Mouse (Mus musculus): ENCODE results near the gene Gm8857. TPM values are rescaled to one million over a fixed set of nuclear protein-coding genes. Genes with fewer than 3 reads are reported as not detected.
"Not testable (repeated sequence)": the region's sequence is repeated elsewhere in the genome, so short reads cannot be mapped to it uniquely, and the experiment has no call there.

Gm8857 gene
- 31.5 and 34.9 TPM in 2 replicates for polyA plus RNA-seq (2012; rRNA removed)

DNA sequence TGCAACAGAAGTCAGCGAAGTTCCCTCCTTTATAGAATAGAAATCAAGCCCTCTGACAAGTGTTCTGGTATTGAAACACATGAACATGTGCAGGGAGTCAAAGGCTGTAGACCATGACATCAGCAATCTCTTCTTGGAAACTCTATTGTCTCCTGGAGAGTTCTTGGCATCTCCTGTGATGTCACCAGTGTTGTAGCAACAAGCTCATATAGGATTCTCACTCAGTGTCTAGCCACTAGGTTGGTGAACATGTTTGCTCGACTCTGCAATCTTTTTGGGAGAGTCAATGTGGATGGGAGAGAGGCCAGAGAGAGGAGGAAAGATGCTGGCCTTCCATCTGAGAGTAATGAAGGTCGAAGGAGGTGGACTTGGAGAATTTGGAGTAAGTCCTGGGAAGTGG lies at the start of gene Gm8857, which contains the start of gene Gm8871:
Gene Gm8857 (plus strand): TSS at position 303 of the 400 bp plus-strand sequence.
Gene Gm8871 (plus strand): TSS at position 301 of the 400 bp plus-strand sequence.
- H3K4me3 ChIP-seq (ENCODE audit: control insufficient read depth, low read depth, low read length); H3K36me3 ChIP-seq (ENCODE audit: control insufficient read depth, insufficient read depth, low read length); H3K27me3 ChIP-seq (ENCODE audit: control insufficient read depth, insufficient read depth, low read length); H3K4me1 ChIP-seq (ENCODE audit: control insufficient read depth, insufficient read depth, low read length); H3K27ac ChIP-seq (ENCODE audit: control insufficient read depth, insufficient read depth, low read depth, low read length): not testable (repeated sequence)

DNA sequence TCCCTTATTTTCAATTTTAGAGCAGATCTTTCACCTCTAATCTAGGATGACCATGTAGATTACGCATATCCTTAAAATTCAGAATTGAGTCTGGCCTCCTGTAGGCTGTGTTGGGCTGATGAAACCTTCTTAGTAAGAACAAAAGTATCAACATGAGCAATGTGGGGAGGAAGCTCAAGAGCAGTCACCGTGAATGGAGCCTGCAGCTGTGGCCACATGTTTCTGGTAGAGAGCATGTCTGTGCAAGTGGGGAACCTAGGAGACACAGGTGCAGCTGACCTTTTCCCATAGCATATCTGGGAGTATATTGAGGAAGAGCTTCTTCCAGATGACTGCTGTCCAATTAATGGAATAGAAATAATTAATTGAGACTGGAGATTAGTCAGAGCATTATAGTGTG lies 5.9 kb downstream of the Gm8857 start:
- H3K27me3 ChIP-seq (ENCODE audit: control insufficient read depth, insufficient read depth, low read length); H3K4me3 ChIP-seq (ENCODE audit: control insufficient read depth, low read depth, low read length); H3K36me3 ChIP-seq (ENCODE audit: control insufficient read depth, insufficient read depth, low read length); H3K4me1 ChIP-seq (ENCODE audit: control insufficient read depth, insufficient read depth, low read length); H3K27ac ChIP-seq (ENCODE audit: control insufficient read depth, insufficient read depth, low read depth, low read length): not testable (repeated sequence)

DNA sequence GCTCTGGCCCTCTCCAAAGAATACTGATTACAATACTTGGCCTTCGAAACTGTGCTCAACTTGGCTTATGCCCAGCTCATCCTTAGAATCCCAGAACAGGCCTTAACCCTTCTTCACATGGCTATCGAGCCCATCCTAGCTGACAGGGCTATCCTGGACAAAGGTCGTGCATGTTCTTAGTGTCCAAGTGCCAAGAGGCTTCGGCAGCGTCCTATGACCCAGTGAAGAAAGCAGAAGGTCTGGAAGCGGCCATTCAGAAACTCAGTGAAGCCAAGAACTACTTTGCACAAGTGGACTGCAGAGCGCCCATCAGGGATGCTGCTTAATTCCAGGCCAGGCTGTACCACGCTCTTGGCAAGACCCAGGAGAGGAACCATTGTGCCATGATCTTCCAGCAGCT lies 10.4 kb downstream of the Gm8857 start:
- not testable (repeated sequence) for H3K27ac ChIP-seq (ENCODE audit: control insufficient read depth, insufficient read depth, low read depth, low read length); H3K4me3 ChIP-seq (ENCODE audit: control insufficient read depth, low read depth, low read length); H3K4me1 ChIP-seq (ENCODE audit: control insufficient read depth, insufficient read depth, low read length); H3K27me3 ChIP-seq (ENCODE audit: control insufficient read depth, insufficient read depth, low read length); H3K36me3 ChIP-seq (ENCODE audit: control insufficient read depth, insufficient read depth, low read length)

Other genes with a start within 250 kb of the Gm8857 start
- gene Gm8871, start within 50 bp of the Gm8857 start, polyA plus RNA-seq (2012; rRNA removed), result 3.1 and 6.2 TPM in 2 replicates
- 12.0 and 13.6 TPM in 2 replicates for gene Gm8879, start 179.8 kb downstream of the Gm8857 start, polyA plus RNA-seq (2012; rRNA removed)
- gene Gm5861, start 235.3 kb downstream of the Gm8857 start, polyA plus RNA-seq (2012; rRNA removed), result 8.4 and 8.9 TPM in 2 replicates